Mouse (Mus musculus) testis, adult 2 months (tissue): ENCODE measurements around the gene Sp2.

ENCODE experiments used
- CTCF ChIP-seq: fragments of 200-500 bp; IDR thresholded peaks from 2 replicates; pipeline ENCODE4 v1.5.1; 2012; ENCODE audit warnings: low read depth, mild to moderate bottlenecking, inconsistent platforms, low read length, moderate library complexity; ENCODE audit not compliant: control insufficient read depth, insufficient read depth, insufficient replicate concordance
- POLR2A ChIP-seq: fragments of 200-500 bp; IDR thresholded peaks from 2 replicates; pipeline ENCODE4 v1.6.1; 2012; ENCODE audit warnings: low read depth, mild to moderate bottlenecking, inconsistent platforms, low read length, moderate library complexity; ENCODE audit not compliant: control insufficient read depth

- no peak for TF ChIP-seq CTCF
- TF ChIP-seq POLR2A, result no peak
These were observed 57.9 kb downstream of the Sp2 start for GRCm38 (mm10) chr11:96924861-96925260.
